Mouse (Mus musculus) limb, embryonic 14.5 days (tissue): ENCODE measurements around the gene Ccdc33. TPM values are rescaled to one million over a fixed set of nuclear protein-coding genes. Genes with fewer than 3 reads are reported as not detected.

Experiments
- ATAC-seq: fragments of 200-750 bp; cut with Nextera tagmentation; 2 replicates; pipeline ENCODE4 v1.8.0; 2017; ENCODE audit warnings: low read depth, moderate number of reproducible peaks, moderate TSS enrichment; ENCODE audit not compliant: low FRiP score
- DNase-seq: peaks from one replicate; pipeline ENCODE4 v3.0.0-alpha.2; 2015; ENCODE audit warnings: low spot score
- H3K27ac ChIP-seq: fragments of 300-500 bp; sonication (generic); replicated peaks from 2 replicates; pipeline ENCODE4 v1.5.1; 2014; ENCODE audit warnings: low read depth, mild to moderate bottlenecking, low read length, moderate library complexity, mixed read lengths
- H3K27me3 ChIP-seq: fragments of 300-500 bp; sonication (generic); 2 replicates; pipeline ENCODE4 v1.6.1; 2014; ENCODE audit warnings: low read length, mixed read lengths; ENCODE audit not compliant: control insufficient read depth, insufficient read depth
- H3K36me3 ChIP-seq: fragments of 300-500 bp; sonication (generic); 2 replicates; pipeline ENCODE4 v1.6.1; 2014; ENCODE audit warnings: mild to moderate bottlenecking, low read length, moderate library complexity, mixed read lengths; ENCODE audit not compliant: control insufficient read depth, insufficient read depth
- H3K4me1 ChIP-seq: fragments of 300-500 bp; sonication (generic); 2 replicates; pipeline ENCODE4 v1.6.1; 2014; ENCODE audit warnings: antibody characterized with exemption, low read length, mixed read lengths; ENCODE audit not compliant: control insufficient read depth, insufficient read depth
- H3K4me2 ChIP-seq: fragments of 300-500 bp; sonication (generic); replicated peaks from 2 replicates; pipeline ENCODE4 v1.6.1; 2014; ENCODE audit warnings: low read depth, mild to moderate bottlenecking, low read length, moderate library complexity; ENCODE audit not compliant: severe bottlenecking
- H3K4me3 ChIP-seq: fragments of 300-500 bp; sonication (generic); replicated peaks from 2 replicates; pipeline ENCODE4 v1.5.1; 2014; ENCODE audit warnings: low read length
- H3K9ac ChIP-seq: fragments of 300-500 bp; sonication (generic); 2 replicates; pipeline ENCODE4 v1.6.1; 2014; ENCODE audit warnings: mild to moderate bottlenecking, low read depth, low read length, moderate library complexity; ENCODE audit not compliant: severe bottlenecking
- H3K9me3 ChIP-seq: fragments of 300-500 bp; sonication (generic); 2 replicates; pipeline ENCODE4 v1.6.1; 2016; ENCODE audit warnings: low read length; ENCODE audit not compliant: control insufficient read depth
- POLR2A ChIP-seq: fragments of 200-500 bp; IDR thresholded peaks from 2 replicates; pipeline ENCODE4 v1.8.0; 2012; ENCODE audit warnings: inconsistent platforms, mild to moderate bottlenecking, moderate library complexity, borderline replicate concordance; ENCODE audit not compliant: insufficient read depth, insufficient read length; ENCODE audit errors: extremely low read depth
- WGBS: fragments of 180-500 bp; shearing (Covaris S2); extraction: QIAGEN DNeasy Blood & Tissue Kit; methylation state at CpG from one replicate; pipeline ENCODE4 v1.1.7; 2014; 5-methylcytosine and 5-hydroxymethylcytosine counted together
- polyA plus RNA-seq, 2 experiments: library from polyadenylated mRNA; depleted of rRNA in 1 of 2; stranded (reverse) in 1 of 2; unstranded in 1 of 2; fragments of >200 nt; fragmentation: Nextera tagmentation in 1 of 2; extraction: Ambion mirVana in 1 of 2; gene quantifications; 2 replicates each; pipeline versions ENCODE4 v1.2.1 to v1.2.3; 2012 to 2014

The Ccdc33 gene
- polyA plus RNA-seq, 2 experiments, result 0.11 TPM; not detected in 1

- Histone ChIP-seq H3K36me3 (no peaks in the 10 kb centered on the region), H3K4me2 (no peak overlapping the region), H3K27me3 (no peaks in the 10 kb centered on the region; the same call in 1 of the 2 replicates), H3K9me3 (no peaks in the 10 kb centered on the region), H3K27ac (no peak overlapping the region), H3K9ac (no peak overlapping the region), H3K4me3 (no peak overlapping the region), H3K4me1 (peaks cover 38% of the 10 kb centered on the region)
- no peak for TF ChIP-seq POLR2A
- 22% methylated on average over 2 of the region's 2 CpGs for WGBS
- ATAC-seq, result no peak; the same call in 1 of the 2 replicates
- no peak for DNase-seq
These were observed 33.5 kb downstream of the Ccdc33 start for GRCm38 (mm10) chr9:58085074-58085473.

- no peaks in the 10 kb centered on the region; the same call in 1 of the 2 replicates for H3K27me3 ChIP-seq
- no peak for DNase-seq
- no peak for TF ChIP-seq POLR2A
- H3K36me3 ChIP-seq, result no peaks in the 10 kb centered on the region
- no peak overlapping the region for H3K27ac ChIP-seq
- no peak overlapping the region for H3K4me2 ChIP-seq
- H3K9ac ChIP-seq, result no peak overlapping the region
- ATAC-seq, result no peak
- WGBS, result 17% methylated on average over 8 of the region's 8 CpGs
- no peaks in the 10 kb centered on the region for H3K9me3 ChIP-seq
- peaks cover 38% of the 10 kb centered on the region for H3K4me1 ChIP-seq
- no peak overlapping the region for H3K4me3 ChIP-seq
These were observed 34.0 kb downstream of the Ccdc33 start for GRCm38 (mm10) chr9:58084586-58084985.

GRCm38 (mm10) chr9:58074561-58074960 lies 44.1 kb downstream of the Ccdc33 start:
- no peak for ATAC-seq
- Histone ChIP-seq H3K4me2 (no peak overlapping the region), H3K4me1 (no peaks in the 10 kb centered on the region), H3K4me3 (no peak overlapping the region), H3K27me3 (no peaks in the 10 kb centered on the region), H3K36me3 (no peaks in the 10 kb centered on the region), H3K9ac (no peak overlapping the region), H3K9me3 (no peaks in the 10 kb centered on the region), H3K27ac (no peak overlapping the region)
- no peak for TF ChIP-seq POLR2A
- DNase-seq, result no peak
- 31% methylated on average over 3 of the region's 3 CpGs for WGBS

DNA sequence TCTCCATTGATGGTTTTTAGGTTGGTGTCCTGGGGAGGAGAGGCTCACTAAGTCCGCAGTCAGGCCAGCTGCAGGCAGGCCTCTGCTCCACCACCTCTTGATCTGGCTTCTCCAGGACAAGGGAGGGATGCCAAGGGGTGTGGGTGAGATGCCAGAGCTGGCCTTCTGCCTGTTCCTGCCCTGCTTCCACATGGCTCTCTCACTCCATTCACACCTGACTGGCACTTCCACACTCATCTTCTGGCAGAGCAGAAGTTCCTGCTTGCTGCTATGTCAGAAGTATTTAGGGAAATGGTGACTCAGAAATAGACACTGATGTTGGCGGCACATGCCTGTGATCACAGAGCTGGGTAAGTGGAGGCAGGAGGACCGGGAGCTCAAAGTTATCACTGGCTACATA lies 51.1 kb downstream of the Ccdc33 start:
- Histone ChIP-seq H3K36me3 (no peaks in the 10 kb centered on the region), H3K9me3 (no peaks in the 10 kb centered on the region), H3K4me2 (no peak overlapping the region), H3K27me3 (no peaks in the 10 kb centered on the region), H3K4me1 (peaks cover 14% of the 10 kb centered on the region), H3K9ac (no peak overlapping the region), H3K4me3 (no peak overlapping the region), H3K27ac (no peak overlapping the region)
- TF ChIP-seq POLR2A, result no peak
- ATAC-seq (no peak), DNase-seq (no peak)
- 88% methylated on average over 3 of the region's 3 CpGs for WGBS

- no peak overlapping the region for H3K4me3 ChIP-seq
- DNase-seq (peak; percentile 24), ATAC-seq (no peak)
- no peak for TF ChIP-seq POLR2A
- no peak overlapping the region for H3K27ac ChIP-seq
- no peaks in the 10 kb centered on the region for H3K27me3 ChIP-seq
- H3K4me2 ChIP-seq, result no peak overlapping the region
- WGBS, result 66% methylated on average over 6 of the region's 6 CpGs
- H3K9me3 ChIP-seq, result no peaks in the 10 kb centered on the region
- H3K36me3 ChIP-seq, result no peaks in the 10 kb centered on the region
- no peak overlapping the region for H3K9ac ChIP-seq
- peaks cover 14% of the 10 kb centered on the region for H3K4me1 ChIP-seq
These were observed 51.9 kb downstream of the Ccdc33 start for GRCm38 (mm10) chr9:58066731-58067095.
